Mouse (Mus musculus): Measurements from ENCODE around the gene Zfp280c.

DNA sequence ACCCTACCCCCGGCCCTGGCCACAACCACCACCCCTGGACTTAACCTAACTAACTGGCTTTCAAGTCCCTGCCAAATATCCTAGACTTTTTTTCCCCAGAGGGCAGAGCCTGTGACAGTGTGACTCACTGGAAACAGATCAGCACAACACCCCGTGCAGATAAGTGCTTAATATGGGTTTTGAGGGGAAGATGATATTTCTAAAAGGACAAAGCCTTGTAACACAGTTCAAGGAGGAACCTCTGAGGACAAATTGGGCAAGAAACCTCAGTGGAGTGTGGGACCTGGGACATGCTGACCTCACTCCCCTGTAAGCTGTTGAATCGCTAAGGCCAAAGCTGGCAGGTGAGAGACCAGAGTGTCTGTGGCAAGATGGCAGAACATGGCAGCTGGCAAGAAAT is 72.7 kb downstream of the Zfp280c start:
- TF ChIP-seq CTCF (IDR thresholded peaks at IDR 0.05; ENCODE audit: low read depth) (no peak), EP300 (optimal IDR thresholded peaks at IDR 0.05) (no peak)

All from stomach, postnatal 0 days (tissue).